Mouse (Mus musculus): ENCODE results near the gene Stx6. TPM values are rescaled to one million over a fixed set of nuclear protein-coding genes. Genes with fewer than 3 reads are reported as not detected.

The Stx6 gene
- polyA plus RNA-seq, 1 experiment from 2014 or later = 58.9 TPM

- 43% methylated on average over 6 of the region's 6 CpGs for WGBS
- Histone ChIP-seq H3K9me3 (no peaks in the 10 kb centered on the region), H3K36me3 (no peaks in the 10 kb centered on the region), H3K27me3 (replicated peaks) (no peaks in the 10 kb centered on the region), H3K27ac (no peak overlapping the region), H3K9ac (no peak overlapping the region), H3K4me3 (replicated peaks) (no peak overlapping the region), H3K4me2 (no peak overlapping the region), H3K4me1 (no peaks in the 10 kb centered on the region)
- no peak for ATAC-seq (ENCODE audit: insufficient read depth, low FRiP score, low read depth)
Measured at GRCm38 (mm10) chr1:155252631-155253121, 94.2 kb downstream of the Stx6 start.

- WGBS = 69% methylated on average over 12 of the region's 12 CpGs
- H3K9me3 ChIP-seq = no peaks in the 10 kb centered on the region
- H3K4me3 ChIP-seq (replicated peaks) = no peak overlapping the region
- H3K27me3 ChIP-seq (replicated peaks) = no peaks in the 10 kb centered on the region
- H3K9ac ChIP-seq = no peak overlapping the region
- no peaks in the 10 kb centered on the region for H3K4me1 ChIP-seq
- H3K27ac ChIP-seq = no peak overlapping the region
- H3K4me2 ChIP-seq = no peak overlapping the region
- ATAC-seq (ENCODE audit: insufficient read depth, low FRiP score, low read depth) = no peak
- no peaks in the 10 kb centered on the region for H3K36me3 ChIP-seq
Measured at GRCm38 (mm10) chr1:155253126-155253525, 94.6 kb downstream of the Stx6 start.

GRCm38 (mm10) chr1:155254309-155254708 lies 95.8 kb downstream of the Stx6 start:
- Histone ChIP-seq H3K4me2 (no peak overlapping the region), H3K9ac (no peak overlapping the region), H3K27me3 (replicated peaks) (no peaks in the 10 kb centered on the region), H3K4me3 (replicated peaks) (no peak overlapping the region), H3K36me3 (no peaks in the 10 kb centered on the region), H3K9me3 (no peaks in the 10 kb centered on the region), H3K4me1 (no peaks in the 10 kb centered on the region), H3K27ac (no peak overlapping the region)
- 89% methylated on average over 8 of the region's 8 CpGs for WGBS
- no peak for ATAC-seq (ENCODE audit: insufficient read depth, low FRiP score, low read depth)

Other genes starting within 250 kb of the Stx6 start
- gene Ier5, start 59.1 kb upstream of the Stx6 start, polyA plus RNA-seq (2015; fragmentation: Nextera tagmentation; extraction: Ambion mirVana) = 5.8 TPM in 2 replicates
- 6.4 and 7.8 TPM in 2 replicates for gene Mr1, start 11.9 kb upstream of the Stx6 start, polyA plus RNA-seq (2015; fragmentation: Nextera tagmentation; extraction: Ambion mirVana)
- gene BC034090, start 85.7 kb downstream of the Stx6 start, polyA plus RNA-seq (2015; fragmentation: Nextera tagmentation; extraction: Ambion mirVana) = 2.8 and 4.7 TPM in 2 replicates